Mouse (Mus musculus) erythroblast, embryonic 14.5 days (primary cell): Measurements from ENCODE around the gene Nmnat3.

Experiments used
- GATA1 ChIP-seq: IDR thresholded peaks from 2 replicates; pipeline ENCODE4 v1.6.1; 2012; ENCODE audit warnings: low read length, inconsistent platforms, mixed read lengths
- TAL1 ChIP-seq: IDR thresholded peaks from 3 replicates; pipeline ENCODE4 v1.6.1; 2012; ENCODE audit warnings: low read length, inconsistent platforms, mixed read lengths

GRCm38 (mm10) chr9:98326088-98326487, 38.9 kb downstream of the Nmnat3 start:
- TF ChIP-seq GATA1 (no peak), TAL1 (no peak)
